Mouse (Mus musculus) liver, embryonic 14.5 days (tissue): ENCODE results near the gene Cacna1d.
A peak's percentile ranks its signal among the peaks of the same experiment; 100 is the strongest.

Experiments used
- CTCF ChIP-seq: IDR thresholded peaks from 2 replicates; pipeline ENCODE4 v1.5.1; 2016; ENCODE audit warnings: antibody characterized with exemption, low read depth, control low read depth
- EP300 ChIP-seq: IDR thresholded peaks from 2 replicates; pipeline ENCODE4 v1.6.1; 2016; ENCODE audit warnings: antibody characterized with exemption, low read depth

- peak; percentile 80 for TF ChIP-seq CTCF
- TF ChIP-seq EP300 = no peak
Observed at GRCm38 (mm10) chr14:30109079-30109478, 382.2 kb downstream of the Cacna1d start.
